Mouse (Mus musculus) CH12.LX (cell line): Measurements from ENCODE around the gene Rrnad1. TPM values are rescaled to one million over a fixed set of nuclear protein-coding genes. Genes with fewer than 3 reads are reported as not detected.

Experiments used
- DNase-seq: peaks from one replicate; pipeline ENCODE4 v3.0.0-alpha.2; 2013; ENCODE audit errors: extremely low read depth
- H3K27ac ChIP-seq: 2 replicates; pipeline ENCODE4 v1.5.1; 2012; ENCODE audit warnings: low read depth, mild to moderate bottlenecking, control low read depth, moderate library complexity; ENCODE audit not compliant: insufficient read depth
- H3K27me3 ChIP-seq: replicated peaks from 2 replicates; pipeline ENCODE3; 2012; ENCODE audit warnings: inconsistent platforms
- H3K36me3 ChIP-seq, 2 experiments: replicated peaks in 1 of 2; 2 replicates each; pipeline versions ENCODE3 to v1.6.1; 2012; ENCODE audit warnings: inconsistent platforms in 1 of 2, low read length in 1 of 2, mild to moderate bottlenecking in 1 of 2, mixed read lengths in 1 of 2, moderate library complexity in 1 of 2; ENCODE audit not compliant: control insufficient read depth in 1 of 2, insufficient read depth in 1 of 2
- H3K4me1 ChIP-seq, 2 experiments: 2 replicates each; pipeline ENCODE4 v1.6.1; 2012; ENCODE audit warnings: inconsistent platforms in 1 of 2, moderate library complexity in 1 of 2; ENCODE audit not compliant: insufficient read depth in 2 of 2, control insufficient read depth in 1 of 2
- H3K4me2 ChIP-seq: 2 replicates; pipeline ENCODE4 v1.6.1; 2012; ENCODE audit warnings: low read depth, mild to moderate bottlenecking, control low read depth; ENCODE audit not compliant: poor library complexity, insufficient read depth, severe bottlenecking
- H3K4me3 ChIP-seq, 3 experiments: fragments of 150-350 bp in 1 of 3; sonication (generic) in 1 of 3; replicated peaks in 1 of 3; 2 replicates each; pipeline versions ENCODE3 to v1.5.1; 2011 to 2012; ENCODE audit warnings: low read depth in 2 of 3, low read length in 2 of 3, mild to moderate bottlenecking in 2 of 3, moderate library complexity in 2 of 3, control low read depth in 1 of 3, improper control_type of control experiment in 1 of 3, inconsistent platforms in 1 of 3, mixed read lengths in 1 of 3; ENCODE audit not compliant: poor library complexity in 1 of 3
- H3K79me2 ChIP-seq: replicated peaks from 2 replicates; pipeline ENCODE4 v1.6.1; 2012; ENCODE audit warnings: mild to moderate bottlenecking, moderate library complexity; ENCODE audit not compliant: control insufficient read depth, poor library complexity, insufficient read depth, severe bottlenecking; ENCODE audit errors: extremely low read depth
- H3K9ac ChIP-seq: 2 replicates; pipeline ENCODE4 v1.6.1; 2012; ENCODE audit warnings: low read depth, mild to moderate bottlenecking, control low read depth, moderate library complexity; ENCODE audit not compliant: insufficient read depth
- H3K9me3 ChIP-seq: replicated peaks from 2 replicates; pipeline ENCODE3; 2012; ENCODE audit warnings: low read length, inconsistent platforms, mixed read lengths
- CHD1 ChIP-seq: IDR thresholded peaks from 2 replicates; pipeline ENCODE4 v1.6.1; 2012; ENCODE audit warnings: low read depth, low read length, improper control_type of control experiment, inconsistent platforms
- CHD2 ChIP-seq: IDR thresholded peaks from 2 replicates; pipeline ENCODE4 v1.6.1; 2011; ENCODE audit warnings: low read length, improper control_type of control experiment
- CTCF ChIP-seq, 2 experiments: IDR thresholded peaks in 1 of 2; conservative IDR thresholded peaks in 1 of 2; 2 replicates each; pipeline ENCODE4 v1.5.1; 2011 to 2012; ENCODE audit warnings: low read depth in 2 of 2, low read length in 2 of 2, improper control_type of control experiment in 1 of 2, inconsistent platforms in 1 of 2, mild to moderate bottlenecking in 1 of 2, moderate library complexity in 1 of 2
- E2F4 ChIP-seq: IDR thresholded peaks from 2 replicates; pipeline ENCODE4 v1.6.1; 2011; ENCODE audit warnings: low read depth, low read length, improper control_type of control experiment; ENCODE audit not compliant: insufficient replicate concordance
- ELF1 ChIP-seq: IDR thresholded peaks from 2 replicates; pipeline ENCODE4 v1.6.1; 2014; ENCODE audit warnings: low read depth, mild to moderate bottlenecking, inconsistent platforms, low read length, improper control_type of control experiment
- ETS1 ChIP-seq: conservative IDR thresholded peaks from 2 replicates; pipeline ENCODE4 v1.6.1; 2012; ENCODE audit warnings: low read depth, mild to moderate bottlenecking, inconsistent platforms, low read length, improper control_type of control experiment, moderate library complexity
- GABPA ChIP-seq: IDR thresholded peaks from 2 replicates; pipeline ENCODE4 v1.6.1; 2012; ENCODE audit warnings: low read depth, low read length, improper control_type of control experiment, inconsistent platforms; ENCODE audit not compliant: insufficient replicate concordance
- HCFC1 ChIP-seq: IDR thresholded peaks from 2 replicates; pipeline ENCODE4 v1.6.1; 2012; ENCODE audit warnings: low read depth, mild to moderate bottlenecking, inconsistent platforms, low read length, improper control_type of control experiment
- IRF4 ChIP-seq: IDR thresholded peaks from 2 replicates; pipeline ENCODE4 v1.6.1; 2014; ENCODE audit warnings: low read depth, mild to moderate bottlenecking, inconsistent platforms, low read length, improper control_type of control experiment
- JUND ChIP-seq: conservative IDR thresholded peaks from 2 replicates; pipeline ENCODE4 v1.6.1; 2011; ENCODE audit warnings: low read depth, low read length, improper control_type of control experiment
- KAT2A ChIP-seq: IDR thresholded peaks from 2 replicates; pipeline ENCODE4 v1.6.1; 2012; ENCODE audit warnings: low read length, improper control_type of control experiment, inconsistent platforms; ENCODE audit not compliant: insufficient replicate concordance
- MAFK ChIP-seq: IDR thresholded peaks from 2 replicates; pipeline ENCODE4 v1.6.1; 2011; ENCODE audit warnings: low read length, improper control_type of control experiment; ENCODE audit not compliant: insufficient replicate concordance
- MAX ChIP-seq: IDR thresholded peaks from 2 replicates; pipeline ENCODE4 v1.6.1; 2011; ENCODE audit warnings: low read length, improper control_type of control experiment
- MAZ ChIP-seq: IDR thresholded peaks from 2 replicates; pipeline ENCODE4 v1.6.1; 2012; ENCODE audit warnings: low read depth, mild to moderate bottlenecking, inconsistent platforms, low read length, improper control_type of control experiment, moderate library complexity
- MEF2A ChIP-seq: IDR thresholded peaks from 2 replicates; pipeline ENCODE4 v1.6.1; 2014; ENCODE audit warnings: low read depth, mild to moderate bottlenecking, inconsistent platforms, low read length, improper control_type of control experiment, borderline replicate concordance
- MXI1 ChIP-seq: IDR thresholded peaks from 2 replicates; pipeline ENCODE4 v1.6.1; 2011; ENCODE audit warnings: mild to moderate bottlenecking, low read depth, low read length, improper control_type of control experiment
- MYC ChIP-seq: IDR thresholded peaks from 2 replicates; pipeline ENCODE4 v1.6.1; 2011; ENCODE audit warnings: low read depth, mild to moderate bottlenecking, improper control_type of control experiment, low read length
- NELFE ChIP-seq: IDR thresholded peaks from 2 replicates; pipeline ENCODE4 v1.6.1; 2011; ENCODE audit warnings: low read depth, low read length, improper control_type of control experiment
- NRF1 ChIP-seq: IDR thresholded peaks from 2 replicates; pipeline ENCODE4 v1.6.1; 2014; ENCODE audit warnings: low read depth, mild to moderate bottlenecking, inconsistent platforms, low read length, improper control_type of control experiment, moderate library complexity
- PAX5 ChIP-seq: IDR thresholded peaks from 2 replicates; pipeline ENCODE4 v1.6.1; 2012; ENCODE audit warnings: low read length, inconsistent platforms, mixed read lengths
- POLR2A ChIP-seq: IDR thresholded peaks from 2 replicates; pipeline ENCODE4 v1.6.1; 2011; ENCODE audit warnings: low read depth, mild to moderate bottlenecking, improper control_type of control experiment, low read length
- RAD21 ChIP-seq: IDR thresholded peaks from 2 replicates; pipeline ENCODE4 v1.6.1; 2011; ENCODE audit warnings: low read depth, mild to moderate bottlenecking, low read length, improper control_type of control experiment, moderate library complexity
- SIN3A ChIP-seq: IDR thresholded peaks from 2 replicates; pipeline ENCODE4 v1.6.1; 2012; ENCODE audit warnings: low read length, improper control_type of control experiment, inconsistent platforms
- SMC3 ChIP-seq: IDR thresholded peaks from 2 replicates; pipeline ENCODE4 v1.6.1; 2011; ENCODE audit warnings: low read depth, low read length, improper control_type of control experiment
- TBP ChIP-seq: conservative IDR thresholded peaks from 2 replicates; pipeline ENCODE4 v1.6.1; 2011; ENCODE audit warnings: low read depth, low read length, improper control_type of control experiment
- TCF12 ChIP-seq: IDR thresholded peaks from 2 replicates; pipeline ENCODE4 v1.6.1; 2014; ENCODE audit warnings: low read depth, mild to moderate bottlenecking, inconsistent platforms, low read length, improper control_type of control experiment
- USF1 ChIP-seq: IDR thresholded peaks from 2 replicates; pipeline ENCODE4 v1.6.1; 2014; ENCODE audit warnings: low read depth, mild to moderate bottlenecking, inconsistent platforms, low read length, improper control_type of control experiment
- ZC3H11A ChIP-seq: IDR thresholded peaks from 2 replicates; pipeline ENCODE4 v1.6.1; 2012; ENCODE audit warnings: low read depth, mild to moderate bottlenecking, inconsistent platforms, low read length, improper control_type of control experiment
- ZKSCAN1 ChIP-seq: IDR thresholded peaks from 2 replicates; pipeline ENCODE4 v1.6.1; 2012; ENCODE audit warnings: low read depth, inconsistent platforms, low read length, improper control_type of control experiment, borderline replicate concordance
- ZMIZ1 ChIP-seq: IDR thresholded peaks from 2 replicates; pipeline ENCODE4 v1.6.1; 2012; ENCODE audit warnings: low read depth, mild to moderate bottlenecking, inconsistent platforms, low read length, improper control_type of control experiment
- ZNF384 ChIP-seq: IDR thresholded peaks from 2 replicates; pipeline ENCODE4 v1.6.1; 2012; ENCODE audit warnings: low read depth, low read length, improper control_type of control experiment, inconsistent platforms
- dilution Hi-C: fragments of 300-500 bp; cut with MboI; formaldehyde crosslinking; loops from 2 replicates; pipeline ENCODE4 v1.14.3; 2020; ENCODE audit warnings: low sequenced_read_pairs; ENCODE audit not compliant: extremely low pct_unique_long_range_greater_than_20kb, extremely low pct_ligation_motif_present
- in situ Hi-C: fragments of 300-500 bp; cut with MboI; formaldehyde crosslinking; loops from 3 replicates; pipeline ENCODE4 v1.14.3; 2019; ENCODE audit warnings: low sequenced_read_pairs, low pct_ligation_motif_present, low pct_unique_long_range_greater_than_20kb, mixed read lengths
- polyA plus RNA-seq: library from polyadenylated mRNA; unstranded; fragments of >175 nt; gene quantifications from 2 replicates; pipeline ENCODE4 v1.2.1, GENCODE M21; 2012; ENCODE audit warnings: low read depth; ENCODE audit not compliant: insufficient read length
- total RNA-seq, 2 experiments: library from RNA; depleted of rRNA; stranded (reverse); fragments of 300-350 nt in 1 of 2; fragments of >200 nt in 1 of 2; gene quantifications; 2 replicates each; pipeline ENCODE4 v1.2.3; 2012 to 2014

Gene Rrnad1
- total and polyA plus RNA-seq, 3 experiments, result 8.0 to 12.5 (median 11.4) TPM

- TF ChIP-seq ZNF384, result peak; percentile 24; the same call in 1 of the 2 replicates
- no peak for TF ChIP-seq ZKSCAN1
- 0 out of 2 replicates have a peak, but pooled peaks have one; percentile 11 for TF ChIP-seq NELFE
- TF ChIP-seq MAZ, result no peak
- TF ChIP-seq, all 38 proteins: peak for 2
- Histone ChIP-seq H3K27ac (no peak overlapping the region), H3K4me1 (peaks cover 10 to 26% of the 10 kb centered on the region in 2 experiments), H3K9ac (peak overlapping the region; percentile 10; the same call in 1 of the 2 replicates), H3K79me2 (peaks cover 34% of the 10 kb centered on the region), H3K4me2 (peak overlapping the region; percentile 34; the same call in 1 of the 2 replicates), H3K27me3 (no peaks in the 10 kb centered on the region), H3K36me3 (peaks cover 5 to 16% of the 10 kb centered on the region in 2 experiments), H3K4me3 (peak overlapping the region; percentile 86 to 95 (median 95)), H3K9me3 (peaks cover 5% of the 10 kb centered on the region)
- dilution Hi-C loops, result no loop called here
- in situ Hi-C loops, result no loop called here
- no peak for DNase-seq
These were observed 44.5 kb downstream of the Rrnad1 start for GRCm38 (mm10) chr3:87886004-87886365.

DNA sequence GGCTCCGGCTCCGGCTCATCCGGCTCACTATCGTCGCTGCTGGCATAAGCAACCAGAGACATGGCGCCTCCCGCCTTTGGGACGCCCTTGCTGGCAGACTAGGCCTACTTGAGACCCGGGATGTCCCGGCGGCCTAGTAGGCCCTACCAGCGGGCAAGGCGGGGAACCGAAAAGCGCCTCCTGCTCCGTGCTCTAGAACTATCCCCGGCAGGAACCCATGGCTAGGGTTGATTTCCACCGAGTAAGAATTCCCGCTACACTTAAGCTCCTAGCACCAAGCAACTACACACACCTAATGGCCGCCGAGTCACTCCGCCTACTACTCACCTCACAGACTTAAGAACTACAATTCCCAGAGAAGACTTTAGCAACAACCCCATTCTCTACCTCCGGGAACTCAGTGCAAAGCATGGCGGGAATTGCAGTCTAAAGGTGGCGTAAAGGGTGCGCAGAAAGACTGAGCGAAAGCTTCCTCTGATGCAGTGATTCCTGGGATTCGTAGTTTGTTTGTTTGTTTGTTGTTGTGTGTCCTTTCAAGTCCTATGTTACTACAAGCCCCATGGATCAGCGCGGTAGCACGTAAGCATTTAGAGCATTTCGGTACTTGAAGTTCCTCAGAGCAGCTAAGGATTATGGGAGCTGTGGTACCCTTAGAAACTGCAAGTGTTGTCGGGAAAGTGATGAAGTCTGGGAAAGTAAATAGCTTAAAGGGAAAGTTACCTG, 45.1 kb downstream of the Rrnad1 start, which contains the start of gene Prcc:
TSS of gene Prcc (minus strand) at position 328 of the 723 bp plus-strand sequence.
- dilution Hi-C loops (no loop called here), in situ Hi-C loops (no loop called here)
- peaks cover 40% of the 10 kb centered on the region for H3K79me2 ChIP-seq
- H3K27ac ChIP-seq, result peak within 1 kb of the TSS; percentile 72
- H3K4me1 ChIP-seq, result peaks cover 10 to 26% of the 10 kb centered on the region in 2 experiments
- peaks cover 5% of the 10 kb centered on the region for H3K9me3 ChIP-seq
- H3K9ac ChIP-seq, result peak within 1 kb of the TSS; percentile 99
- H3K27me3 ChIP-seq, result no peaks in the 10 kb centered on the region
- peak within 1 kb of the TSS; percentile 94 for H3K4me2 ChIP-seq
- peak; percentile 99 for DNase-seq
- peak within 1 kb of the TSS; percentile 86 to 95 (median 95) for H3K4me3 ChIP-seq
- H3K36me3 ChIP-seq, result peaks cover 7 to 21% of the 10 kb centered on the region in 2 experiments
- no peak for TF ChIP-seq MAFK
- no peak for TF ChIP-seq USF1
- peak; percentile 98 for TF ChIP-seq SIN3A
- no peak for TF ChIP-seq ZC3H11A
- no peak for TF ChIP-seq PAX5
- 0 out of 2 replicates have a peak, but pooled peaks have one; percentile 11 for TF ChIP-seq MEF2A
- TF ChIP-seq KAT2A, result peak; percentile 100
- TF ChIP-seq SMC3, result no peak
- peak; percentile 77; the same call in 1 of the 2 replicates for TF ChIP-seq MXI1
- TF ChIP-seq CTCF (conservative IDR thresholded peaks at IDR 0.05 in 1 of 2, IDR thresholded peaks at IDR 0.05 in 1 of 2; ENCODE audit: low read depth in 2 of 2, low read length in 2 of 2), result no peak
- peak; percentile 56; the same call in 1 of the 2 replicates for TF ChIP-seq TCF12
- peak; percentile 94 for TF ChIP-seq MYC
- peak; percentile 80; the same call in 1 of the 2 replicates for TF ChIP-seq ZMIZ1
- peak; percentile 34; the same call in 1 of the 2 replicates for TF ChIP-seq TBP
- TF ChIP-seq CHD2, result peak; percentile 81
- no peak for TF ChIP-seq JUND
- peak; percentile 98 for TF ChIP-seq HCFC1
- no peak for TF ChIP-seq E2F4
- TF ChIP-seq NRF1, result peak; percentile 74
- peak; percentile 97; the same call in 1 of the 2 replicates for TF ChIP-seq GABPA
- peak; percentile 85 for TF ChIP-seq ELF1
- TF ChIP-seq POLR2A, result peak; percentile 61
- TF ChIP-seq MAX, result 0 out of 2 replicates have a peak, but pooled peaks have one; percentile 29
- no peak for TF ChIP-seq CHD1
- TF ChIP-seq ZKSCAN1, result no peak
- TF ChIP-seq RAD21, result no peak
- peak; percentile 35; the same call in 1 of the 2 replicates for TF ChIP-seq IRF4
- no peak for TF ChIP-seq ETS1
